Mouse (Mus musculus) layer of hippocampus, postnatal 10 days (tissue): Measurements from ENCODE around the gene C2cd4d. TPM values are rescaled to one million over a fixed set of nuclear protein-coding genes. Genes with fewer than 3 reads are reported as not detected.

ENCODE experiments used
- DNase-seq, 2 experiments: peaks; one replicate each; pipeline ENCODE4 v3.0.0; 2021; ENCODE audit warnings: low spot score in 2 of 2
- total RNA-seq, 2 experiments: library from RNA; stranded (reverse); gene quantifications; 2 replicates each; pipeline ENCODE4 v1.2.3; 2021

C2cd4d gene
- total RNA-seq, 2 experiments from 2014 or later, result 0.46 TPM; not detected in 1

DNA sequence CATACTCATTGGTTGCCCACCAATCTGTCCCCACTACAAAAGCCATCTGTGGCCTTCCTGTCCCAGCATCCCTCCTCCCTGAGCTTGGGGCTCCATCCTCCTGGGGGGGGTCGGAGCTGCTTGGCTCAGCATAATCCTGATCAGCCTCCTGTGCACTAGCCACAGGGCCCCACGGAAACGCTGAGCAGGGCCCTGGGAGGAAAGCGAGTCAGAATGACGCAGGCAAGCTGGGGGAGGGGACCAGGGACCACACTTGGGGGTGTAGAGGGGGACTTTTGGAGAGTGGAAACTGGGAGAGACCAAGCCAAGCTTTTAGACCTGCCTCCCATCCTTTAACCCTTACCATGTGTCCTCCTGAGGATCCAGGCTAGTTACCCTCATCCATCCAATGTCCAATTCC, 13.6 kb downstream of the C2cd4d start:
- no peak for DNase-seq

DNA sequence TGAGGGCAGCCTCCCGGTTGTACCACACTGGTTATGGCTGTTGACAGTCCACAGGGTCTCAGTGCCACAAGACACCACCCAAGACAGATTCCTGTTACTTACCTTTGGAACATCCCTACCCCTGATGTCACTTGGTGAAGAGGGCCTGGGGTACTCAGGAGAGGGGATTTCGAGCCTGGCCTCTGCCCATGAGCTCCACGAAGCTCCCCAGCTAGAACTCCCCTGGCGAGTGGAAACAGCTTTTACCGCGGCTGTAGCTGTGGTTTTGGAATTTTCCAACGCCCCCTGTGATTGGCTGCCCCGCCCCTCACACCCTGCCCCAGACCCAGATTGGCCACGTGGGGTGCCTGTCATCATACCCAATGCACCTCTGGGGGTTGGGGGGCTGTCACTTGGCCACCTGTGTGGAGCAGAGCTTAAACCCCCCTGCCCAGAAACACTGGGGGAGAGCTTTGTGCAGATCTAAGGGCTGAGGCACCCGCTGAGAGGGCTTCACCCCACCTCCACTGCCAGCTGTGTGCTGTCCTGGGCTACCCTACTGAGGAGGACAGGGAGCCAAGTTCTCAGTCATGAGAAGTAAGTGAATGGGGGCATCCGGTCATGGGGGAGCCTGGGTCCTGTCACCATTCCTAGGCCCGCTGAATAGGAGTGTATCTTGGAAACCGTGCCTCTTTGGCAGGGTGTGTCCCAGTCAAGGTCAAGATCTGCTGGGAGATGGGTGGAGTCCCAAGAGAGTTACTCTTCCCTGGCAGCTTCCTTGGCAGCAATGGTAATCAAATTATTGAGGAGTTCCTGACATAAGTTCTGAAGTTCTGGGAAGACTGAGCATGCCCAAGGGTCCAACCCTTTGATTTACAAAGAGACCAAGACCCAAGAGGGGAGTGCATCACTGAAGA, 15.0 kb downstream of the C2cd4d start:
- no peak for DNase-seq

DNA sequence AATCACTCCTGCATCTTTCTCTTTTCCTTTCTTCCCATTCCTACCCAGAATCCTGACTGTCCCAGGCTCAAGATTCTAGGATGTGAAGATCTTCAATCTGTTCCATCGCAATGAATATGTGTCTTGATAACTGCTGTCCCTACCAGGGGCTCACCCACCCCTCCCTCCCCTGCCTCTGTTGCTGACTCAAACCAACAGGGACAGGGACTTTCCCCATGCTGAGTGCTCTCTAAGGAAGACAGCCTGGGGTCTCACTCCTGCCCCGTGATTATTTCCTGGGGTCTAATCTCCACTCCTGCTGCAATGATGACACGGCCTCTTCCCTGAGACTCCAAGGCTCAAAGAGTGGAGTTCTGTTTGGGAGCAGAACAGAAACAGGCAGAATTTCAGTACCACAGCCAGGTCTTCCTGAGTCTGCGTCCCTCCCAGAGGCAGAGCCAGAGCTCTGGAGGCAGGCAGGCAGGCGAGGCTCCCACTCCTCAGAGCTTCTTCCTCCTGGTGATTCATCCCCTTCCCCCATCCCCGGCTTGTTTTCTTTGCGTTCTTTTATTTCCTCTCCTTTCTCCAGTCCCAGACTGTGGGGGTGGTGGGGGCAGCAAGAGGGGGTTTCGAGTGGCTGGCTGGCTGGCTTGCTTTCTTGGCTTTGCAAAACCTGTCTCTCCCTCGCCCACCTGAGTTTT, 17.7 kb downstream of the C2cd4d start:
- DNase-seq, result no peak

DNA sequence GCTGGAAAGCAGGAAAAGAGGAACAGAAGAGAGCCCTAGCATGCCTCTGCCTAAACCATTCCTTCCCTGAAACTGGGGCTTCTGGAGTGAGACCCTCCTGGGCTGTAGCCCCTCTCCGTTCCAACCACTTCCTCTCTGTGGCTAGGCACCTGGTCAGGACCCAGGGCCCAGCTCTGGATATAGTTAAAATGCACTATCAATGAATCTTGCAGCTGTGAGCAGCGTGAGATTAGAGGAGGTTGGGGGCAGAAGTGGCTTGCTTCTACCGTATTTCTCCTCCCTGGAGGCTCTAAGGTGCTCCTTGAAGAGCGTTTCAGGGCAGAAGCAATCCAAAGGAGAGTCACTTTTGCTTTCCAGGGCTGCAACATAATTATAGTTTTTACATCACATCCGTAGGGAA, 20.1 kb downstream of the C2cd4d start:
- DNase-seq, result no peak

DNA sequence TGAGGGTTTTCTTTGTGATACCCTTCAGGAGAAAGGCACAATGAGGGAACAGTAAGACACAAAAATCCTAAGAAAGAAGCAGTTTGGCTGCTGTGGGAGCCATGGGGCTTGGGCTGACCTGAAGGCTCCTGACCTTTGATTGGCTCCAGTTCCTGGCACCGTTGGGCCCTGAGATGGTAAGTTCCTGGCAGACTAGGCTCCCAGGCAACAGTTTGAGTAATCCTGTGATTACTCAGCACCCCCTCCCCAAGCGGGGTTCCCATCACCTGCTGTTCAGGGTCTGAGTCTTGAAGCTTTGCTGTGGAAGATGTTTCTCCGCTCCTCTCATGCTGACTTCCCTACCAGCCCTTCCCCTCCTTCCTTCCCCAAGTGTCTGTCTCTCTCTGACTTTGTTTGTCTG, 21.2 kb downstream of the C2cd4d start:
- no peak for DNase-seq

DNA sequence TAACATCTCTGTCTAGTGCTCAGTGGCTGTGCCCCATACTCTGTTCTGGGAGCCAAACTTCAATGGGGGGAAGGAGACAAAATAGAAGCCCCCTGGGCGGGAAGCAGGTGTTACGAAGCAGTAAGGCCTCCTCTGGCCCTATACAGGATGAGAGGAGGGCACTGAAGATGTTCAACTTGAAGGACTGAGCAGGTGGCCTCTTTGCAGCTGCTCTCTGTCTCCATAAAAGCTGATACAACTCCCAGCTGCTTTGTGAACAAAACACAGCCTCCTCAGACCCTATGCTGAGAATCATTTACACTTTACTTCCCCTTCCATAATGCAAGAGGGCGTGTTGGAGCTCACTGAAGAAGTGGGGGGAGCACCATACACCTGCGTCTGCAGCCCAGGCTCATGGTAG, 24.4 kb downstream of the C2cd4d start:
- no peak for DNase-seq

DNA sequence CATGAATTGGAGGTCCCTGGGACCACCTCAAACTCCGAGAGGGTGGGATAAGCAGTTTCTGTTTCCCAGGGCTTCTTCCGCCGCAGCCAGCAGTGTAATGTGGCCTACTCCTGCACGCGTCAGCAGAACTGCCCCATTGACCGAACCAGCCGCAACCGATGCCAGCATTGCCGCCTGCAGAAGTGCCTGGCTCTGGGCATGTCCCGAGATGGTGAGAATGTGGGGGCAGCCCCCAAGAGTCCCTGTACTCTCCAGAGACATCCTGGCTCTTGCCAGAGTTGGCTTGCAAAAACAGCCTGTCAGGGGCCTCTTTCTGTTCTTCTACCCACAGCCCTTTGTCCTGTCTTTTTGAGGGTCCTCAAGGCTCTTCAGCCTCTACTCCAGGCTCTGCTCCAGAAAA, 25.2 kb downstream of the C2cd4d start:
- DNase-seq, result no peak

DNA sequence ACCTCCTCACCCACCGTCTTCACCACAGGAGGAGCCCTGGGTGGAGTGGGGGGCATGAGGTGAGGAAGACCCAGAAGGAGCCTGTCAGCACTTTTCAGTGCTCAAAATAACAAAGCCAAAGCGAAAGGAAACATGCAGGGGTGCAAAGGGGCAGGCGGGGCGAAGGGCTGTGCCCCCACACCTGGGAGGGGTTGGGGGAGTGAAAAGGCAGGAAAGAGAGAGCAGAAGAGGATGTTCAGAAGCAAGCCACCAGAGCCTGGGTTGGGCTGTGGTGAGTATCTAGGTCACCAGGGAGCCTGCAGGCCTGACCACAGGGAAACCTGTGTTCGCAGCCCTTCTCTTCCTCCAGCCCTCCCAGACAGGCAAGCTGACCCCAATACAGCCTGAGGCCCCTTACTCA, 25.8 kb downstream of the C2cd4d start:
- DNase-seq, result no peak

DNA sequence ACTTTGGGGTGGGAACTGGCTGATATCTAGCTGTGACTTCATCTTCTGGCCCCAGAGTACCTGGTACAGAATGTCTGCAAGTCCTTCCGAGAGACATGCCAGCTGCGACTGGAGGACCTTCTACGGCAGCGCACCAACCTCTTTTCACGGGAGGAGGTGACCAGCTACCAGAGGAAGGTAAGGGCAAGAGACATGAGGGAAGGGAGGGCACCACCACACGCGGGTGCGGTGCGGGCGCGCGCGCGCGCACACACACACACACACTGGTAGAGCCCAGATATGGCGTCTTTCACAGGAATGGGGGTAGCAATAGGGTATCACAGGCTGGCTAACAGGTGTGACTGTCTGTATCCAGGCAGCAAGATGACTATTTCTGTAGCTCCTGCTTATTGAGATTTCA, 27.2 kb downstream of the C2cd4d start:
- DNase-seq, result no peak

DNA sequence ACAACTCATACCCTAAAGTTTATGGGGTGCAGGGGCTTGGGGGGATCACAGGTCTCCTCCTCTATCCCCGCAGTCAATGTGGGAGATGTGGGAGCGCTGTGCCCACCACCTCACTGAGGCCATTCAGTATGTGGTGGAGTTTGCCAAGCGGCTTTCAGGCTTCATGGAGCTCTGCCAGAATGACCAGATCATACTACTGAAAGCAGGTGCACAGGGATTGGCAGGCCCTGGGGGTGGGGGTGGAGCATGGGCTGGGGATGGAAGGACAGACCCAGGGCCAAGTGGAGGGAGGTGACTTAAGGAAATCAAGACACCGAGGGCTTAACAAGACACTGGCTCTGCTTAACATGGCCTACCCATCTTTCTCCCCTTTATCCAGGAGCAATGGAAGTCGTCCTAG, 28.8 kb downstream of the C2cd4d start:
- no peak for DNase-seq

DNA sequence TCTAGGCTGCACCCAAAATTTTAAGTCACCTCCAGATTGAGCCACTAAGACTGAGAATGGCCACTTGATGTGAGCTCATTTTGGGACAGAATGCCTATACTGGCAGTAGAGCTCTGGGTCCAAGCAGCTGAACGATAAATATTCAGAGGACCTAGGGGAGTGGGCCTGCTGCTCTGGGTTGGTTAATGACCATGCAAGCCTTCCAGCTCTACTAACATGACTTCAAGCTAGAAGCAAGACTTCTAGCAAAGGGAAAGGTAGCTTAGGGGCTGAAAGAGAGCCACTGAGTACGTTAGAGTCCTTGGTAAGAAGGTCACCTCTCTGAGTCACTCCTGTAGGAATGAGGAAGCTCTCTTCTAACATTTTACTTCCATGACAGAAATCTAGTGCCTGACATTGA, 29.9 kb downstream of the C2cd4d start:
- DNase-seq, result no peak

DNA sequence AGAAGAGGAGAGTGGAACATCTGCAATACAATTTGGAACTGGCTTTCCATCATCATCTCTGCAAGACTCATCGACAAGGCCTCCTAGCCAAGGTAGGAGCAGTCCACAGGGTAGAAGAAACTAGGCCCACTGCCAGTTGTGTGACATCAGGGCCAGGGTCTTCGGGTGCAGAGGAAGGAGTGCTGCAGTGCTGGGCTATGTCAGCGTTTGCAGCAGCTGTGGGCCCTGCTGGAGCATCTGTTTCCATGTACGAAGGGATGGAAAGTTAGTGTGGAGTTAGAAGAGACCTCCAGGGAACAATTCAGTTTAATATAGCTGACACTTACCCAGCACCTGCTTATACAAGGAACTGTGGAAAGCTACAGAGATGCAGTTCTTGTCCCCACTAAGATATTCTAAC, 30.8 kb downstream of the C2cd4d start:
- no peak for DNase-seq

DNA sequence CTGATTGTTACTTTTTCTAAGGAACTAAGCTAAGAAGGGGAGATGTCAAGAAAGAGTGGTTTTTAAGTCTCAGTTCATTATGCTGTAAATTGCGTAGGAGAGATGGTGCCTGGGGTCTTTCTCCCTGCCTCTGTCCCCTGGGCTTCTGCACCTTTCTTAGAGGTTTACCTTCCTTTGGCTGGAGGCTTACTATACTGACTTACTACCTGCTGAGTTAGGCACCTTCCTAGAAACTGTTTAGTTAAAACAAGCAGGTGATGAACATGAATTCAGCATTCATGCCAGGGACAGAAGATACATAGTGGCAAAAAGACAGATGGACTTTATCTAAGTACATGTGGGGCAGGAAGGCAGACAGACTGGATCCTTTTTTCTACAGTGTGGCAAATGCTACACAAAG, 34.1 kb downstream of the C2cd4d start:
- DNase-seq, result no peak

DNA sequence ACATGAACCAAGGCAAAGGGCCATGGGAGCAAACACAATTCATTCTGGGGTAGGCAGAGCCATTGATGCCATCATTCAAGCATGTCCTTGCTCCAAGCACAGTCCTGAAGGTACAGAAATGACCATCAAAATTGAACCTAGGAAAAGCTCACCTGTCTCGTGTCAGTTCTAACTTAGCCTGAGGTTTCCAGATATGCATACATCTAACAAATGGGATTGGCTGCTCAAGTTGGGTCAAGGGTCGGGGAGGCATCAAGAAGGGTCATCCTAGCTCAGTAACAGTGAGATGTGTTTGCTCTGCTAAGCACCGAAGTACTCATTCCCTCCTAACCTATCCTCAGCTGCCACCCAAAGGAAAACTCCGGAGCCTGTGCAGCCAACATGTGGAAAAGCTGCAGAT, 34.6 kb downstream of the C2cd4d start:
- no peak for DNase-seq

DNA sequence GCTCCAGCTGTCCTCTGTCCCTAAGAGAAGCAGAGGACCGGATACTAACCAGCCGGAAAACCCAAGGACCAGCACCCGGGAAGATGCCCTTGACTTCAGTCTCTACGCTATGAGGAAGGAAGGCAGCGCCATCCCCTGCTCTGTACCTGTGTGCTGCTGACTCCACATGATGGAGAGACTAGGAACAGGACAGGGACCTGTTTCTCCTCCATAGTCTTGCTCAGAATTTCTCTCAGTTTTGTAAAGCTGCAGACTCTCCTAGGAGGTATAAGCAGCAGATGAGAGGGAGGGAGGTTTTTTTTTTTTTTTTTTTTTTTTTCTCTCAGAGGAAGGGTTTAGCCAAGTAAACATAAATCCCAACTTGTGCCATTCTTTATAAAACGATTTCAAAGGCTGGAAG, 36.0 kb downstream of the C2cd4d start, which contains the start of gene Lingo4:
Gene Lingo4, plus strand, starts transcription at position 301 of the 400 bp plus-strand sequence.
- DNase-seq, result no peak

DNA sequence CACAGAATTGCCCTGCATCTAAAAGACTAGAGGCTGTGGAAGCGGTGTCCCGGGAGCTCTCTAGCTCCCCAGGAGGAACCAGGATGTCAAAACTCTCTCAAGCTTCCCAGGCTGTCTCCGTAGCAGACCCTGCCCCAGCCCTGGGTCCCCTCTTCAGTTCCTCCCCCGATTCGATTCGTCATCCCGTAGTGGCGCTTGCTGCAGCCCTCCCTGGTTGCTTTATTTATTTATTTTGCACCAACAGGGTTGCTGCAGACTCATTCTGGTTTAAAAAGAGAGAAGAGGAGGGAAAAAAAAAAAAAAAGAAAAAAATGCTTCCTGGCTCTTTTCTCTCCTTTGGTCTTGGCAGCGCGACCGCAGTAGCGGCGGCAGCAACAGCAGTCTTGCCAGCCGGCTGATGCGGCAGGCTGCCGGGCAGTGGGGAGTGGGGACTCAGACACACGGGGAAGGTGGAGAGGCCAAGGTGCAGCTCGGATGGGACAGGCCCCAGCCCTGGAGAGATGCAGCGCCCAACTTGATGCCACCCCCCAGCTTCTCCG, 36.8 kb downstream of the C2cd4d start:
- DNase-seq, result peak; percentile 47 to 55

DNA sequence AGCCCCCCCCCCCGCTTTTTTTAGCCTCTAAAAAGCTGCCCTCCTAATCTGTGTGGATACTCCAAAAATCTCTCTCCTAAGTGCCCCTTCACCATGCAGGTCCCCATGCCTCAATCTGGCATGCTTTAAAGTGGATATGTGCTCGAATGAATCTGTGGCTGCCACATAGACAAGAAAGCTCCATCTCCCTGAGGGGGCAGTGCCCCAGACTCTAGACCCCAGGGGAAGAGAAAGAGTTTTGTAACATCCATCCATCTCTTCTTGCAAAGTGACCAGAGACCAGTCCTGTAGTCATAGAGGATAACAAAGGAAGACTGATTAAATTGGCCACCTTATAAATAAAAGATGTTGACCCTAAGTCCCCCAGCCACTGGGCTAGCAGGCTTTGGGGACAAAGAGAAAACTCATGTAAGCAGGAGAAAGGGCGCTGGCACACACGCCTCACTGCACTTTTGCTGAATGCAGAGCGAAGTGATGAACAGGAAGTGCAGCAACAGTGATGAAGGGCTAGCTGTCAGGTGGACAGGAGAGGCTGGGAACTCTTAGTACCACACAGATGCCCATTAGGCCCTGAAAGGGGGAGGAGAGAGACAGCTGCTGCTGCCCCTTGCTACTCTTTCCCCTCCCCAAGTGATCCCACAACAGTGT, 37.5 kb downstream of the C2cd4d start:
- DNase-seq, result no peak

DNA sequence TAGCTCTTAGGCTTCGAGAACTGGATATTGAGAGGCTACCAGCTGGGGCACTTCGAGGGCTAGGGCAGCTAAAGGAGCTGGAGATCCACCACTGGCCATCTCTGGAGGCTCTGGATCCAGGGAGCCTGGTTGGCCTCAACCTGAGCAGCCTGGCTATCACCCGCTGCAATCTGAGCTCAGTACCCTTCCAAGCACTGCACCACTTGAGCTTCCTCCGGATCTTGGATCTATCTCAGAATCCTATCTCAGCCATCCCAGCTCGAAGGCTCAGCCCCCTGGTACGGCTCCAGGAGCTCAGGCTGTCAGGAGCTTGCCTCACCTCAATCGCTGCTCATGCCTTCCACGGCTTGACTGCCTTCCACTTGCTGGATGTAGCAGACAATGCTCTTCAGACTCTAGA, 40.2 kb downstream of the C2cd4d start:
- DNase-seq, result no peak

DNA sequence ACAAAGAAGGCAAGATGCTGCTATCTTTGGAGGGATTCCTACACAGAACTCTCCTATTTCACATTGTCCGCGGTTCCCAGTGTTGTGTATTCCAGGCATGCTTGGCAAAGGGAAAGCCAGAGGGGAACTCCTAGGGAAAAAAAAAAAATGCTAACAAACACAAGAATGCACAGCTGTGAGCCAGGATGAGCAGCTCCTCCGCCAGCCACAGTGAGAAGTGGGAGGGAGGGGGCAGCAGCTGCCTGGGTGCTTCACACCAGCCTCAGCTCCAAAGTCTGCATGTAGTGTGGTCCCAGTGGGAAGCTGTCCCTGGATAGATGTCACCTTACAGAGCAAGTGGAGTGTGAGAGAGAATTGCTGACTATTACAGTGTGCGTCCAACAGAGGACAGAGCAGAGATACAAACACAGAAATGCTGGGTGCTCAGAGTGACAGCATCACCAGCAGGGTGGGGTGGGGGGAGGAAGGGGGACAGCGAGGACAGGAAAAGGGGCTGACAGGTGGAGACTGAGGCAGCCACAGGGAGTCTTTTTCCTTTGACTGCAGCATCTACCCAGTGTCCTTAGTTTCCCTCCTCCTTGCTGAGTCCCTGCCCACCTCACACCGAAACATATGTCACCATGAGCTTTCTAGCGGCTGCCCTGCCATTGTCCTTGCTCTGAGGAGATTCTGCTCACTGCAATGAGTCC, 42.3 kb downstream of the C2cd4d start:
- no peak for DNase-seq

DNA sequence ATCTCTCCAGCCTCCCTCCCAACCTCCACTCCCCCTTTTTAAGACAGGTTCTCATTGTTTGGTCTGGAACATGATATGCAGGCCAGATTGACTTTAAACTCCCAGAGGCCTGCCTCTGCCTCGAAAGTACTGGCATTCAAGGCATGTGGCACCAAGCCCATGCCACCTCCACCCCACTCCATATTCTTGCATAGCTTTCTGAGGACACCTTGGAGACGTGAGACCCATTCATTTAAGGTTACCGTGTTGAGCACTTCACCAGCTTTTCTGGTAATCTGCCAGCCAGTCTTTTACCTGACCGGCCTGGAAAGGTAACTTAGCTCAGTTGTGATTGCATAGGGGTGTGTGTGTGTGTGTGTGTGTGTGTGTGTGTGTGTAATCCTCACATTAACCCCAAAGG, 43.3 kb downstream of the C2cd4d start:
- no peak for DNase-seq

DNA sequence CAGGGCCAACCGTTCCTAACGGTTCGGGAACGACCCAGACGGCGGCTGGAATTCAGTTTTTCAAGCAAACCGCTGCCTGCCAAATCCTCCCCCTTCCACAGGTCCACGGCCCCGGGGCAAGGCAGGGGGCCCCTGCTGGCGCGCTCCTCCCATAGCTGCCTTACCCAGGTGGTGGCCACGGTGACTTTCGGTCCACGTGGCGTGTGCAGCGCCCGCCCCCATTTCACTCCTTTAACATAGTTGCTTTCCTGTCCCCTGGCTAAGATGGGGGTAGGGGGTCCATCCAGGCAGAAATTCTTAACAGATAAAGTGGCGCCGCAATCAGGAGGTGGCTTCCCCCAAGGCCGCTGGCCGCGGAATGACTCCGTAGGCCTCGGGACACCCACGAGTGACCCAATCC, 50.3 kb downstream of the C2cd4d start:
- no peak for DNase-seq
